Mouse (Mus musculus): ENCODE measurements around the gene Slc36a3. TPM values are rescaled to one million over a fixed set of nuclear protein-coding genes. Genes with fewer than 3 reads are reported as not detected.
A peak's percentile ranks its signal among the peaks of the same experiment; 100 is the strongest.

The Slc36a3 gene
- polyA plus RNA-seq, 1 experiment from 2014 or later: not detected

DNA sequence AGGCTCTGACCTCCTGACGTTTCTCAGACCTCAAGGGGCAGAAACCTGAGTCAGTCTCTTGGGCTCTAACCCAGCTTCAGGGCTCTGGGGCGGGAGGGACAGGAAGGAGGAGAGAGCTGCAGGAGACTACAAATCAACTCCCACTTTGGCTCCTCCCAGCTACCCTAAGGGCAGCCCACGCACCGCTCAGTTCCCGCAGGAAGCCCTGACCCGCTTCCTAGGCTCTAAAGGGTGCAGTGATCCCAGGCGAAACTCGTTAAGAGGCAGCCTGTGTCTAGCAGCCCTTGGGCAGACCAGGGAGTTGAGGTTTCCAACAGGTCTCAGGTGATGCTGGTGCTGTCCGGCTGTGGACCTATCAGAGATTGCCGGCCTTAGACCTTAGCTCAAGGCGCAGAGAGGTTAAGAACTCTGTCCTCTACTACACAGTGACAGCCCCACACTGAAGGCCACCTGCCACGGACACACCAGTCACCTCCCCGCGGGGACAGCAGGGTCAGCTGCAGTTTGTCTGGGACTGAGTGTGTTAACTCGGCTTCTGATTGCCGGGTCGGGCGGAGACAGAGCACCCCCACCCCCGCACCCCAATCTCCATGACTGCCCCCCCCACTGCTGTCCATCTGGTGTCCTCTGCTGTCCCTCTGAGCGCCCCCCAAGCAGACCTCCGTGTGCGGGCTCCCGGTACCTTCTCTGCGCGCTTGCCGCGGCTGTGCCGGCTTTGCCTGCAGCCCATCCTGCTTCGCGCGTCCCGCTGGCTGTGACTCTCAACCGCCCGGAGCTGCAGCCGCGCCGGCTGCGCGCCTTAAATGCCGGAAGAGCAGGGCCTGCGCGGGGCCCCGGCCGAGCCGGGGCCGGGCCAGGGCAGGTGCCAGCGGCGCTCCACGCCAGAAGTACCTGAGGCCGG lies 73.9 kb downstream of the Slc36a3 start, which contains the start of gene Ccdc69:
Gene Ccdc69 (minus strand): TSS at position 801 of the 901 bp plus-strand sequence.
- Histone ChIP-seq H3K4me1 (ENCODE audit: insufficient read depth) (peaks cover 6% of the 10 kb centered on the region; the same call in 1 of the 2 replicates), H3K4me3 (ENCODE audit: low read depth, low read length) (peak within 1 kb of the TSS; percentile 49)
- peak; percentile 77 for ATAC-seq (ENCODE audit: insufficient read depth)

GRCm38 (mm10) chr11:55076234-55076633 lies 75.3 kb downstream of the Slc36a3 start:
- Histone ChIP-seq H3K27ac (ENCODE audit: low read depth) (no peak overlapping the region), H3K36me3 (ENCODE audit: insufficient read depth) (no peaks in the 10 kb centered on the region), H3K9ac (no peak overlapping the region), H3K27me3 (ENCODE audit: insufficient read depth, low read length) (0 out of 2 replicates have a peak, but pooled peaks cover 4% of the 10 kb centered on the region), H3K4me1 (ENCODE audit: insufficient read depth) (peaks cover 6% of the 10 kb centered on the region; the same call in 1 of the 2 replicates), H3K4me2 (no peak overlapping the region), H3K9me3 (ENCODE audit: low read depth, low read length) (no peaks in the 10 kb centered on the region), H3K4me3 (ENCODE audit: low read depth, low read length) (no peak overlapping the region)
- DNase-seq (no peak), ATAC-seq (ENCODE audit: insufficient read depth) (no peak)
- WGBS: 90% methylated on average over 5 of the region's 5 CpGs
- TF ChIP-seq CTCF (IDR thresholded peaks at IDR 0.05; ENCODE audit: low read depth): no peak

More for the DNA sequence above, 73.9 kb downstream of the Slc36a3 start, which contains the start of gene Ccdc69:
- peak; percentile 75 for DNase-seq
- H3K4me2 ChIP-seq: peak within 1 kb of the TSS; percentile 96
- no peak for TF ChIP-seq CTCF (IDR thresholded peaks at IDR 0.05; ENCODE audit: low read depth)
- H3K9me3 ChIP-seq (ENCODE audit: low read depth, low read length): no peaks in the 10 kb centered on the region
- H3K36me3 ChIP-seq (ENCODE audit: insufficient read depth): no peaks in the 10 kb centered on the region
- peak within 1 kb of the TSS; percentile 52 for H3K9ac ChIP-seq
- peak within 1 kb of the TSS; percentile 13; the same call in 1 of the 2 replicates for H3K27ac ChIP-seq (ENCODE audit: low read depth)
- H3K27me3 ChIP-seq (ENCODE audit: insufficient read depth, low read length): 0 out of 2 replicates have a peak, but pooled peaks cover 4% of the 10 kb centered on the region
- WGBS: under 1% methylated on average over 50 of the region's 50 CpGs

GRCm38 (mm10) chr11:55075602-55076001 lies 75.9 kb downstream of the Slc36a3 start:
- no peak overlapping the region for H3K27ac ChIP-seq (ENCODE audit: low read depth)
- H3K27me3 ChIP-seq (ENCODE audit: insufficient read depth, low read length): 0 out of 2 replicates have a peak, but pooled peaks cover 4% of the 10 kb centered on the region
- no peak overlapping the region for H3K4me2 ChIP-seq
- no peak overlapping the region for H3K9ac ChIP-seq
- no peak overlapping the region for H3K4me3 ChIP-seq (ENCODE audit: low read depth, low read length)
- 39% methylated on average over 2 of the region's 2 CpGs for WGBS
- TF ChIP-seq CTCF (IDR thresholded peaks at IDR 0.05; ENCODE audit: low read depth): no peak
- no peak for ATAC-seq (ENCODE audit: insufficient read depth)
- no peaks in the 10 kb centered on the region for H3K9me3 ChIP-seq (ENCODE audit: low read depth, low read length)
- H3K36me3 ChIP-seq (ENCODE audit: insufficient read depth): no peaks in the 10 kb centered on the region
- H3K4me1 ChIP-seq (ENCODE audit: insufficient read depth): peaks cover 6% of the 10 kb centered on the region; the same call in 1 of the 2 replicates
- DNase-seq: peak; percentile 32

Other genes with a start within 250 kb of the Slc36a3 start
- gene Gpx3, start 249.3 kb downstream of the Slc36a3 start, polyA plus RNA-seq (2014; fragmentation: Nextera tagmentation; extraction: Ambion mirVana): 144 and 164 TPM in 2 replicates
- 13.2 and 14.3 TPM in 2 replicates for gene Tnip1, start 188.8 kb downstream of the Slc36a3 start, polyA plus RNA-seq (2014; fragmentation: Nextera tagmentation; extraction: Ambion mirVana)
- 406 and 411 TPM in 2 replicates for gene Anxa6, start 118.3 kb downstream of the Slc36a3 start, polyA plus RNA-seq (2014; fragmentation: Nextera tagmentation; extraction: Ambion mirVana)
- gene Ccdc69, start 73.6 kb downstream of the Slc36a3 start, polyA plus RNA-seq (2014; fragmentation: Nextera tagmentation; extraction: Ambion mirVana): 1.9 and 2.4 TPM in 2 replicates
- 15.4 and 18.4 TPM in 2 replicates for gene Gm2a, start 53.6 kb downstream of the Slc36a3 start, polyA plus RNA-seq (2014; fragmentation: Nextera tagmentation; extraction: Ambion mirVana)
- 1.1 and 1.2 TPM in 2 replicates for gene Slc36a2, start 33.4 kb upstream of the Slc36a3 start, polyA plus RNA-seq (2014; fragmentation: Nextera tagmentation; extraction: Ambion mirVana)
- 1.9 and 2.4 TPM in 2 replicates for gene Slc36a1, start 52.6 kb upstream of the Slc36a3 start, polyA plus RNA-seq (2014; fragmentation: Nextera tagmentation; extraction: Ambion mirVana)
- 0.29 and 0.53 TPM in 2 replicates for gene Fat2, start 184.9 kb upstream of the Slc36a3 start, polyA plus RNA-seq (2014; fragmentation: Nextera tagmentation; extraction: Ambion mirVana)

Measured in lung, embryonic 14.5 days (tissue).